Mouse (Mus musculus) fibroblast of lung, adult 2 months (primary cell): Measurements from ENCODE around the gene Mcl1.
"Not testable (repeated sequence)": the region's sequence is repeated elsewhere in the genome, so short reads cannot be mapped to it uniquely, and the experiment has no call there.

ENCODE experiments used
- DNase-seq: peaks from one replicate; pipeline ENCODE4 v3.0.0-alpha.2; 2011; ENCODE audit warnings: low read depth

Mcl1 gene

GRCm38 (mm10) chr3:95658236-95658867 lies at the start of gene Mcl1:
Mcl1 (plus strand) TSS chr3:95658788.
- DNase-seq = no peak

DNA sequence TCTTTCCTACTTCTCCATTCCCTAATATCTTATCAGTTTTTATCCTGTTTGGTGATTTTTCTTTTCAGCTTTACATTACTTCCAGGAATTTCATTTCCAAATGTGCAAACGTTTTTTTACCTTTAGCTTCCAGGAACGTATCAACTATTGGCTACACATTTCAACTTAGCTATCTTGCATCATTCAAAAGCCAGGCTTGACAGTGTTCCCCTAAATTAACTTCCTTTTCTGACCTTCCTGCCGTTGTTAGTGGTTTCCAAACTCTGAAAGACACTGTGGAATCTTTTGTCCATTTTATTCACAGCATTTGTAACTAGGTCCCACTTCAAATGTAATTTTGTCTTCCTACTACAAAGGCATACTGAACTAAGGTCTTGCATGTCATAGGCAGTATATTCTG lies 49.4 kb upstream of the Mcl1 start:
- DNase-seq = no peak

DNA sequence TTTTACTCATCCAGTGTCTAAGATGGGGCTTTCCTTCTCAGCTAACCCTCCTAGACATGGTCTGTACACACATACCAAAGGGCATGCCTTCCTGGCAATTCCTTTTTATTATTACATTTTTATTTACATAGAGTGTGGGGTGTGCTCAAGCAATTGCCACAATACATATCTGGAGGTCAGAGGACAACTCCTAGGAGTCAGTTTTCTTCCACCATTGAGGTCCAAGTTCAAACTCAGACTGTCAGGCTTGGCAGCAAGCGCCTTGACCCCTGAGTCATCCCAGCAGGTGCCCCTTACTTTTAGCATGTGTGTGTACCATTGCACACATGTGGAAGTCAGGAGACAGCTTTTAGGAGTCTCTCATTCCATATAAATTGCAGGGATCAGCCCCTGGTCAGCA lies 44.6 kb upstream of the Mcl1 start:
- DNase-seq = no peak

DNA sequence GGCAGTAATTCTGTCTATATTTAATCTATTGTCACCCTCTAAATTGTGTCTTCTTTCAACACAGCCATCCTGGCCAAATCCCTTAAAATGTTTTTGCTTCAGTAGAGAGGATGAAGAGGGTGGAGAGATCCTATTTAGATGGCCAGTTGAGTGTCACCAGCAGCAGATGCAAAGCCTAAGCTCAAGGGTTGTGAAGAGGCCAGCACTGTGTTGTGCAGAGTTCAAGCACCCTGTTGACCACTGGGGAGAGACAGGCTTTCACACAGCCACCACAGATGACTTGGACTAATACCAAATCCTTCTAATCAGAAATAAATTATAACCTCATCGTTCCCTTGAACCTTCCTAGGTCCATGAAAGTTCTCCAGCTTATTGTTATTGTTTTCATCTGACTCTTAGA lies 40.1 kb upstream of the Mcl1 start:
- DNase-seq = no peak

GRCm38 (mm10) chr3:95621241-95621640 lies 37.3 kb upstream of the Mcl1 start:
- no peak for DNase-seq

GRCm38 (mm10) chr3:95622421-95622820 lies 36.2 kb upstream of the Mcl1 start:
- not testable (repeated sequence) for DNase-seq

DNA sequence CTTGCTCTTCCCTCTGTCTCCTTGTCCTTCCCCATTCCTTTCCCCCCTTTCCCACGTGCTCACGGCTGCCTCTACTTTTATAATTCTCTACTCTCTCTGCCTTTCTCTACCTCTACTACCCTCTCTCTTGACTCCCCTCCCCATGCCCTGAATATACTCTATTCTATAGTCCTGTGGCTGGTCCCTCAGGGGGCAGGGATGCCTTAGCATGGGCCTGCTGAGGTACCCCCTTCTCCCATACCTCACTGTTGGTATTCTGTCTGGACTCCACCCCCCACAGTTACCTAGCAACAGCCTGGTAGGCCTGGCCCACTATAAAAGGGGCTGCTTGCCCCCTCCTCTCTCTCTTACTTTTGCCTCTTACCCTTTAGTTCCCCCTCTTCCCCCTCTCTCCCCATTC lies 35.0 kb upstream of the Mcl1 start:
- no peak for DNase-seq

GRCm38 (mm10) chr3:95623991-95624515 lies 34.5 kb upstream of the Mcl1 start:
- DNase-seq = not testable (repeated sequence)

GRCm38 (mm10) chr3:95624628-95625503 lies 33.7 kb upstream of the Mcl1 start, which contains the start of gene Ensa:
Ensa (plus strand) TSS chr3:95624993.
- peak; percentile 99 for DNase-seq

- DNase-seq = no peak
Observed at GRCm38 (mm10) chr3:95627763-95628162, 30.8 kb upstream of the Mcl1 start.

DNA sequence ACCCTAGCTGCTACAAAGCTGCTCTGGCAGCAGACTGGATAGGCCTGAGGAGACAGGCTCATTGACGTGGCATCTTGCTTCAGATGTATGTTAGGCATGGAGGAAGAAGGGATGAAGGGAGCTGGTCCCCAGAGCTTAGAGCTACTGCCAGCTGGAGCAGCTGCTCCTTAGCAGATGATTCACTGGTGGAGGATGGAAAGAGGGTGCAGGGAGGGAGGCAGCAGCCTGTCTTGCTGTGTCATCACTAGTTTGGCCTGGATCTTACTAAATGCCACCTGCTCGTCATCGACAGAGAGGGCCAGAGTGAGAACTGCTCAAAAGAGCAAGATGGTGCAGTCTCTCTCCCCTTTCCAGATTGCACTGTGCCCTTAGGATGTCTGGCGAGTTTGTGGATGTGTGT lies 28.8 kb upstream of the Mcl1 start:
- DNase-seq = no peak

- DNase-seq = no peak
Observed at GRCm38 (mm10) chr3:95630856-95631255, 27.7 kb upstream of the Mcl1 start.

GRCm38 (mm10) chr3:95631304-95631703 lies 27.3 kb upstream of the Mcl1 start:
- no peak for DNase-seq

DNA sequence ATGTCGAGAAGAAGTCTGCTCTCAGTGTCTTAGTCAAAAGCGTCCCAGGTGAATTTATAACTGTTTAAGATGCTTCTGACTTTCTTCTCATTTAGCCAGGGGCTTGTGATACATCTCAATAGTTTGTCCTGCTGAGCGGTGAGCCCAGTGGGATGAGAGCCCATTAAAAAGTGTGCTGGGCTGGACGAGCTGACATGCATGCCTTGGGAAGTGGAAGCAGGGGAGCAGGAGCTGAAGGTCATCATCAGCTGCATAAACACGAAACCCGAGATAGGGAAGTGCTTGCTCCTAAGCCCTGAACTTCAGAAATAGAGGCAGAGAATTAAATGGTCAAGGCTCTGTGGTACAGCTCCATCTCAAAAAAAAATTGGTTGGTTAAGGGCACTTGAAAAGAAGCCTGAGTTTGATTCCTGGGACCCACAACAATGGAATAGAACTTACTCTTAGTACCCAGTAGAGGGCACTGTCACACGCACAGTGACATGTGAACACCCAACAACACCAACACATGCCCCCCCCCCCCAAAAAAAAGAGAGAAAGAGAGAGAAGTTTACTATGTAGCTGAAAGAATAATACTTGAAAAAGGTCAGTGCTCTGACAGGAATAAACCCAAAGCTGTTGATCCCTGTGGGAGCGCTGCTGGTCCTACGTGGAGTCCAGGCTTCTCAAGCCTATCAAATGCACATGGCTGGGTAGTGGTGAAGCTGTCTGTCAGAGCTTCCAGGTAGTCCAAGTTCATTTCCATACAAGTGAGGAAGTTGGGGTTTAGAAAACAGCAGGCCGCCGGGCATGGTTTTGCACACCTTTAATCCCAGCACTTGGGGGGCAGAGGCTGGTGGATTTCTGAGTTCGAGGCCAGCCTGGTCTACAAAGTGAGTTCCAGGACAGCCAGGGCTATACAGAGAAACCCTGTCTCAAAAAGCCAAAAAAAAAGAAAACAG lies 25.7 kb upstream of the Mcl1 start:
- no peak for DNase-seq

DNA sequence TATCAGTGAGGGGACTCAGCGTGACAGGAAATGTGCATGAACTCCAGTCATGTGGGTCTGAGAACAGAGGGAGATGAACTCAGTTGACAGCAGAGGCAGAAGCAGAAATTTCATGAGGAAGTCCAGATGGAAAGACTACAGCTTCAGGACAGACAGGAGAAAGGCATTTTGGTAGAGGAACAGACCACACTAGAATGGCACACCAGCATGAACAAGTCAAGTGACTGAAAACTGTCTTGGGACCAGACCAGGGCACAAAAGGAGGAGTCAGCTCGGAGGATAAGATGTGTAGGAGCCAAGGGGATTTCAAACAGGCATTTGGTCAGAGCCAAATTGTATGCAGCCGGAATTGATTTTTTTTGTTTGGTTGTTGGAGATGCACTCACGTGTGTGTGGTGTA lies 23.0 kb upstream of the Mcl1 start:
- DNase-seq = no peak

- DNase-seq = no peak
Observed at GRCm38 (mm10) chr3:95636072-95636471, 22.5 kb upstream of the Mcl1 start.

DNA sequence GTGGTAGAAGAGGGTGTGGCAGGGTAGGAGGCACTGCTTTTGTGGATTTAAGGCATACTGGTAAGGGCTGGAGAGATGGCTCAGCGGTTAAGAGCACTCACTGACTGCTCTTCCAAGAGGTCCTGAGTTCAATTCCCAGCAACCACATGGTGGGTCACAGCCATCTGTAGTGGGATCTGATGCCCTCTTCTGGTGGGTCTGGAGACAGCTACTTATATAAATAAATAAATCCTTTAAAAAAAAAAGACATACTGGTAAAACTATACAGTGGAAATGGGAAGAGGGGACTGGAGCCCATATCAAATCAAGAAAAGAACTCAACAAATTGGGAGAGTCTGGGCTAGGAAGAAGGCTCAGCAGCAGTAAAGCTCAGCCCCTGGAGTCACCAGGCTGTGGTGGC lies 18.9 kb upstream of the Mcl1 start:
- DNase-seq = no peak

DNA sequence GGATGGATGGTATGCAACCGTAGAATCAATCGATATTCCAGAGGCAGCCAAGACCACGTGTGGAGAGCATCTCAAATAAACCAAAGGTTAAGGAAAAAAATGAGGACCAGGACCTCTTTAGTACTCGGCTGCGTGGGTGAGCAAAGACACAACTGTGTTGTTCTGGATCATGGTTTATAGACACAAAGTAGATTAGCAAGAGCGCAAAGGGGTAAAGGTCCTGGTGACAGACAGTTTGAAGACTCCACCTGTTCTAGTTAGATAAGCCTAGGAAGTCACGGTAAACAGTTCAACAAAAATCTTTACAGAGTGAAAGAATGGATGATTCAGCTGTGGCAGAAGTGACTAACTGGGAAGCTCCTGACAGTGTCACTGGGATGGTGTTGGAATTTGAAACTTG lies 15.5 kb upstream of the Mcl1 start:
- no peak for DNase-seq

DNA sequence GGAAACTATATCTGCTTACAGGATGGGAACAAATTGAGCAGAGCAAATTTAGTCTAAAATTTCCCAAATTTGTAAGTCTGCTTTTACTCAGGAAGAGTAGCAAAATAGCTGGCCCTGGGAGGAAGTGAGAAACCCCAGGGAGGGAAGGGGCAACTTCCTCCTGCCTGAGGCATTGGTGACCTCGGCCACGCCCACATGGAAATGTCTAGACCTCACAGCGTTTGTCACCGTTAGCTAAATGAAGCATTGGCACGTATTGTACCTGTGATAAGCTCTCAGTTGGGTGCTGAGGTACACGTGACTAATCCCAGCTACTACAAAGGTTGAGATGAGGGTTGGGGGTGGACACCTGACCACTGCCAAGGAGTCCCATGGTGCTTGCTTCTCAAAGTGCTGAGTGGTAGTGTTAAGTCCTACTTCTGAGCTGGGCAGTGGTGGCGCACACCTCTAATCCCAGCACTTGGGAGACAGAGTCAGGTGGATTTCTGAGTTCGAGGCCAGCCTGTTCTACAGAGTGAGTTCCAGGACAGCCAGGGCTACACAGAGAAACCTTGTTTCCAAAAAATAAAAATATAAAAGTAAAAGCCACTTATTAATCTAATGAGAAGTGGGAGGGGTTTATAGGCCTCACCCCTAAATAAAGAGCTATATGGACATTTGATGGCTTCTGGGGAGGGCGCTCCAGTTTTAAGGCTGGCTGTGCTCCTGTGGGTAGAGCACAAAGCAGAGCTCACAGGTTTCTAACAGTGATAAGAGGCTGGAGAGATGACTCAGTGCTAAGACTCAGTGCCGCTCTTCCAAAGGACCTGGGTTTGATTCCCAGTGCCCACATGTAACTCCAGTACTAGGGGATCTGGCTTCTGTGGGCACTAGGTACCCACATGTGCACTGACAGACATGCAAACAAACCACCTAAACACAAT lies 13.0 kb upstream of the Mcl1 start:
- no peak for DNase-seq

GRCm38 (mm10) chr3:95648016-95648415 lies 10.6 kb upstream of the Mcl1 start:
- no peak for DNase-seq
